Mouse (Mus musculus): ENCODE data around the gene Trnt1. TPM values are rescaled to one million over a fixed set of nuclear protein-coding genes. Genes with fewer than 3 reads are reported as not detected.

The Trnt1 gene
- polyA plus RNA-seq (2015; fragmentation: Illumina TruSeq; extraction: RNeasy Lipid Tissue Mini Kit (QIAGEN cat#74804); ENCODE audit: insufficient read depth, low read depth, low replicate concordance), result 4.3 TPM

GRCm38 (mm10) chr6:106768640-106769289 is at the start of gene Trnt1:
Trnt1 (plus strand) TSS chr6:106769120.

GRCm38 (mm10) chr6:106748887-106749388 is 20.0 kb upstream of the Trnt1 start, which contains the start of gene Il5ra:
Il5ra (minus strand) TSS chr6:106749037.

GRCm38 (mm10) chr6:106799333-106800226 is 30.7 kb downstream of the Trnt1 start, which contains the start of gene Crbn:
Crbn (minus strand) TSS chr6:106800077.

Other genes starting within 250 kb of the Trnt1 start
- gene Il5ra, start 20.1 kb upstream of the Trnt1 start, polyA plus RNA-seq (2015; fragmentation: Illumina TruSeq; extraction: RNeasy Lipid Tissue Mini Kit (QIAGEN cat#74804); ENCODE audit: insufficient read depth, low read depth, low replicate concordance), result not detected
- 5.4 TPM for gene Crbn, start 31.0 kb downstream of the Trnt1 start, polyA plus RNA-seq (2015; fragmentation: Illumina TruSeq; extraction: RNeasy Lipid Tissue Mini Kit (QIAGEN cat#74804); ENCODE audit: insufficient read depth, low read depth, low replicate concordance)

All from pancreas, adult 10 weeks (tissue).